Mouse (Mus musculus): ENCODE measurements at regions not wholly inside any gene's neighbourhood (a gene's known extent, or its start where the extent isn't known, plus 50 kb on each side); places are given as distances from the start of the nearest gene placed in this dataset.

- Histone ChIP-seq H3K4me3 (ENCODE audit: low read depth, low read length) (no peak overlapping the region), H3K27me3 (replicated peaks; ENCODE audit: control insufficient read depth, insufficient read depth, low read length) (no peaks in the 10 kb centered on the region), H3K4me2 (replicated peaks; ENCODE audit: low read depth) (no peak overlapping the region), H3K9ac (ENCODE audit: low read depth, low read length) (no peak overlapping the region), H3K4me1 (replicated peaks; ENCODE audit: control insufficient read depth, insufficient read depth, low read length) (no peaks in the 10 kb centered on the region), H3K9me3 (ENCODE audit: control insufficient read depth) (no peaks in the 10 kb centered on the region), H3K27ac (ENCODE audit: low read depth, low read length) (no peak overlapping the region), H3K36me3 (ENCODE audit: control insufficient read depth, insufficient read depth) (no peaks in the 10 kb centered on the region)
- no peak for TF ChIP-seq CTCF (IDR thresholded peaks at IDR 0.05; ENCODE audit: low read depth)
- ATAC-seq = no peak
- 94% methylated on average over 3 of the region's 3 CpGs for WGBS
These were observed 75.6 kb upstream of the Epb41l3 start for GRCm38 (mm10) chr17:68999913-69000312.

- H3K4me2 ChIP-seq (replicated peaks; ENCODE audit: low read depth) = no peak overlapping the region
- no peak overlapping the region for H3K4me3 ChIP-seq (ENCODE audit: low read depth, low read length)
- no peaks in the 10 kb centered on the region for H3K9me3 ChIP-seq (ENCODE audit: control insufficient read depth)
- 79% methylated on average over 7 of the region's 7 CpGs for WGBS
- no peak overlapping the region for H3K27ac ChIP-seq (ENCODE audit: low read depth, low read length)
- ATAC-seq = no peak
- H3K27me3 ChIP-seq (replicated peaks; ENCODE audit: control insufficient read depth, insufficient read depth, low read length) = no peaks in the 10 kb centered on the region
- no peaks in the 10 kb centered on the region for H3K4me1 ChIP-seq (replicated peaks; ENCODE audit: control insufficient read depth, insufficient read depth, low read length)
- no peak overlapping the region for H3K9ac ChIP-seq (ENCODE audit: low read depth, low read length)
- no peaks in the 10 kb centered on the region for H3K36me3 ChIP-seq (ENCODE audit: control insufficient read depth, insufficient read depth)
- TF ChIP-seq CTCF (IDR thresholded peaks at IDR 0.05; ENCODE audit: low read depth) = no peak
These were observed 71.4 kb upstream of the Epb41l3 start for GRCm38 (mm10) chr17:69004051-69004450.

GRCm38 (mm10) chr17:69006272-69006671 is 69.2 kb upstream of the Epb41l3 start:
- Histone ChIP-seq H3K27ac (ENCODE audit: low read depth, low read length) (no peak overlapping the region), H3K36me3 (ENCODE audit: control insufficient read depth, insufficient read depth) (no peaks in the 10 kb centered on the region), H3K4me1 (replicated peaks; ENCODE audit: control insufficient read depth, insufficient read depth, low read length) (no peaks in the 10 kb centered on the region), H3K4me3 (ENCODE audit: low read depth, low read length) (no peak overlapping the region), H3K4me2 (replicated peaks; ENCODE audit: low read depth) (no peak overlapping the region), H3K27me3 (replicated peaks; ENCODE audit: control insufficient read depth, insufficient read depth, low read length) (no peaks in the 10 kb centered on the region), H3K9me3 (ENCODE audit: control insufficient read depth) (no peaks in the 10 kb centered on the region), H3K9ac (ENCODE audit: low read depth, low read length) (no peak overlapping the region)
- no peak for TF ChIP-seq CTCF (IDR thresholded peaks at IDR 0.05; ENCODE audit: low read depth)
- no peak for ATAC-seq
- WGBS = 30% methylated on average over 9 of the region's 9 CpGs

Measured in intestine, postnatal 0 days (tissue).